Mouse (Mus musculus) C2C12 (cell line): Measurements from ENCODE around the gene Olfr324. TPM values are rescaled to one million over a fixed set of nuclear protein-coding genes. Genes with fewer than 3 reads are reported as not detected.

Experiments used
- H3K27me3 ChIP-seq: one replicate; pipeline ENCODE4 v1.6.1; 2011; ENCODE audit not compliant: control insufficient read depth, insufficient read depth, insufficient read length
- H3K36me3 ChIP-seq: one replicate; pipeline ENCODE4 v1.6.1; 2011; ENCODE audit not compliant: control insufficient read depth, insufficient read depth
- H3K4me3 ChIP-seq: one replicate; pipeline ENCODE4 v1.5.1; 2011; ENCODE audit warnings: mild to moderate bottlenecking, control low read depth; ENCODE audit not compliant: poor library complexity, insufficient read depth, severe bottlenecking
- H3K79me2 ChIP-seq: one replicate; pipeline ENCODE4 v1.6.1; 2011; ENCODE audit not compliant: control insufficient read depth, insufficient read depth
- H3K79me3 ChIP-seq: one replicate; pipeline ENCODE4 v1.6.1; 2011; ENCODE audit warnings: low read depth, control low read depth
- H3ac ChIP-seq: one replicate; pipeline ENCODE3; 2011; ENCODE audit warnings: low read depth; ENCODE audit not compliant: control insufficient read depth, insufficient read length
- CEBPB ChIP-seq: IDR thresholded peaks from one replicate; pipeline ENCODE4 v1.6.1; 2011; ENCODE audit warnings: low read depth, mild to moderate bottlenecking, control low read depth, moderate library complexity
- CTCF ChIP-seq: IDR thresholded peaks from one replicate; pipeline ENCODE4 v1.5.1; 2011; ENCODE audit not compliant: control insufficient read depth, insufficient read depth, insufficient read length
- FOSL1 ChIP-seq: IDR thresholded peaks from one replicate; pipeline ENCODE4 v1.8.0; 2011; ENCODE audit warnings: mild to moderate bottlenecking, low read length; ENCODE audit not compliant: poor library complexity, insufficient read depth, severe bottlenecking
- MAX ChIP-seq: IDR thresholded peaks from one replicate; pipeline ENCODE4 v1.6.1; 2011; ENCODE audit warnings: mild to moderate bottlenecking, control low read depth
- MYOD1 ChIP-seq: IDR thresholded peaks from one replicate; pipeline ENCODE4 v1.6.1; 2011; ENCODE audit warnings: low read depth; ENCODE audit not compliant: control insufficient read depth, insufficient read length
- MYOG ChIP-seq: IDR thresholded peaks from one replicate; pipeline ENCODE4 v1.6.1; 2011; ENCODE audit not compliant: control insufficient read depth, insufficient read length; ENCODE audit errors: extremely low read depth
- USF1 ChIP-seq: IDR thresholded peaks from one replicate; pipeline ENCODE4 v1.6.1; 2011; ENCODE audit warnings: low read depth, mild to moderate bottlenecking, control low read depth, moderate library complexity
- polyA plus RNA-seq: library from polyadenylated mRNA; unstranded; fragments of >200 nt; fragmentation: generic; extraction: Trizol; gene quantifications from one replicate; pipeline ENCODE4 v1.2.1, GENCODE M21; 2012; ENCODE audit warnings: missing spikeins

Olfr324 gene
- polyA plus RNA-seq, 1 experiment = not detected

GRCm38 (mm10) chr11:58605228-58605627 is 10.3 kb downstream of the Olfr324 start:
- TF ChIP-seq CTCF (no peak), MYOG (no peak), USF1 (no peak), FOSL1 (no peak), MAX (no peak), CEBPB (no peak), MYOD1 (no peak)
- H3K4me3 ChIP-seq = no peak overlapping the region

GRCm38 (mm10) chr11:58606177-58606919 is 11.4 kb downstream of the Olfr324 start:
- TF ChIP-seq USF1 = no peak
- TF ChIP-seq FOSL1 = no peak
- no peak for TF ChIP-seq MYOG
- no peak for TF ChIP-seq MYOD1
- TF ChIP-seq CEBPB = no peak
- TF ChIP-seq MAX = no peak
- TF ChIP-seq CTCF = no peak
- no peaks in the 10 kb centered on the region for H3K79me2 ChIP-seq
- H3K27me3 ChIP-seq = no peaks in the 10 kb centered on the region

More at GRCm38 (mm10) chr11:58605228-58605627, 10.3 kb downstream of the Olfr324 start:
- Histone ChIP-seq H3K36me3 (no peaks in the 10 kb centered on the region), H3K79me3 (no peaks in the 10 kb centered on the region), H3K79me2 (no peaks in the 10 kb centered on the region), H3ac (no peak overlapping the region), H3K27me3 (no peaks in the 10 kb centered on the region)

GRCm38 (mm10) chr11:58607030-58607429 is 12.1 kb downstream of the Olfr324 start:
- H3K79me2 ChIP-seq = no peaks in the 10 kb centered on the region
- no peak for TF ChIP-seq CEBPB
- TF ChIP-seq CTCF = no peak
- TF ChIP-seq FOSL1 = no peak
- no peak overlapping the region for H3ac ChIP-seq
- H3K79me3 ChIP-seq = no peaks in the 10 kb centered on the region
- no peak overlapping the region for H3K4me3 ChIP-seq
- no peaks in the 10 kb centered on the region for H3K27me3 ChIP-seq
- H3K36me3 ChIP-seq = no peaks in the 10 kb centered on the region

More at GRCm38 (mm10) chr11:58606177-58606919, 11.4 kb downstream of the Olfr324 start:
- H3K4me3 ChIP-seq = no peak overlapping the region
- no peak overlapping the region for H3ac ChIP-seq
- H3K36me3 ChIP-seq = no peaks in the 10 kb centered on the region
- no peaks in the 10 kb centered on the region for H3K79me3 ChIP-seq

GRCm38 (mm10) chr11:58613359-58613758 is 18.4 kb downstream of the Olfr324 start:
- TF ChIP-seq MYOD1 (no peak), MAX (no peak), USF1 (no peak), MYOG (no peak), CTCF (no peak), CEBPB (no peak), FOSL1 (no peak)
- H3K79me3 ChIP-seq = no peaks in the 10 kb centered on the region
- H3K36me3 ChIP-seq = no peaks in the 10 kb centered on the region
- no peaks in the 10 kb centered on the region for H3K79me2 ChIP-seq
- no peaks in the 10 kb centered on the region for H3K27me3 ChIP-seq
- no peak overlapping the region for H3K4me3 ChIP-seq
- H3ac ChIP-seq = no peak overlapping the region

GRCm38 (mm10) chr11:58614526-58614925 is 19.6 kb downstream of the Olfr324 start:
- Histone ChIP-seq H3K27me3 (no peaks in the 10 kb centered on the region), H3K79me3 (no peaks in the 10 kb centered on the region), H3K79me2 (no peaks in the 10 kb centered on the region), H3K4me3 (no peak overlapping the region), H3K36me3 (no peaks in the 10 kb centered on the region), H3ac (no peak overlapping the region)
- TF ChIP-seq CTCF = no peak
- no peak for TF ChIP-seq MAX
- TF ChIP-seq FOSL1 = no peak
- no peak for TF ChIP-seq MYOG
- no peak for TF ChIP-seq MYOD1
- no peak for TF ChIP-seq USF1
- no peak for TF ChIP-seq CEBPB

GRCm38 (mm10) chr11:58615975-58616374 is 21.1 kb downstream of the Olfr324 start, which contains the start of gene 2210407C18Rik:
2210407C18Rik (minus strand) TSS chr11:58616075.
- no peaks in the 10 kb centered on the region for H3K79me2 ChIP-seq
- no peak within 1 kb of the TSS for H3K4me3 ChIP-seq
- H3K79me3 ChIP-seq = no peaks in the 10 kb centered on the region
- no peaks in the 10 kb centered on the region for H3K36me3 ChIP-seq
- no peak for TF ChIP-seq MYOD1
- TF ChIP-seq MAX = no peak
- TF ChIP-seq CEBPB = no peak
- TF ChIP-seq MYOG = no peak
- no peak for TF ChIP-seq USF1
- no peak for TF ChIP-seq CTCF
- no peak for TF ChIP-seq FOSL1
- no peaks in the 10 kb centered on the region for H3K27me3 ChIP-seq
- no peak within 1 kb of the TSS for H3ac ChIP-seq
